Mouse (Mus musculus) heart, embryonic 12.5 days (tissue): ENCODE measurements around the gene Gnai2. TPM values are rescaled to one million over a fixed set of nuclear protein-coding genes. Genes with fewer than 3 reads are reported as not detected.

ENCODE experiments used
- polyA plus RNA-seq: library from polyadenylated mRNA; unstranded; fragments of >200 nt; fragmentation: Nextera tagmentation; extraction: Ambion mirVana; gene quantifications from 2 replicates; pipeline ENCODE4 v1.2.1, GENCODE M21; 2016

Gene Gnai2
- polyA plus RNA-seq, 1 experiment from 2014 or later, result 404 TPM

Other genes with a start within 250 kb of the Gnai2 start
- 5.9 and 6.2 TPM in 2 replicates for gene Cacna2d2, start 235.8 kb downstream of the Gnai2 start, polyA plus RNA-seq
- 37.5 and 41.2 TPM in 2 replicates for gene Tmem115, start 101.4 kb downstream of the Gnai2 start, polyA plus RNA-seq
- gene Cyb561d2, start 93.2 kb downstream of the Gnai2 start, polyA plus RNA-seq, result 16.6 and 18.4 TPM in 2 replicates
- gene Nprl2, start 93.1 kb downstream of the Gnai2 start, polyA plus RNA-seq, result 24.4 and 25.1 TPM in 2 replicates
- gene Zmynd10, start 88.1 kb downstream of the Gnai2 start, polyA plus RNA-seq, result 0.22 and 0.35 TPM in 2 replicates
- 48.2 and 49.0 TPM in 2 replicates for gene Rassf1, start 83.8 kb downstream of the Gnai2 start, polyA plus RNA-seq
- 60.1 and 61.4 TPM in 2 replicates for gene Tusc2, start 72.1 kb downstream of the Gnai2 start, polyA plus RNA-seq
- gene Hyal2, start 67.4 kb downstream of the Gnai2 start, polyA plus RNA-seq, result 103 and 106 TPM in 2 replicates
- 5.5 and 5.7 TPM in 2 replicates for gene Hyal1, start 58.4 kb downstream of the Gnai2 start, polyA plus RNA-seq
- gene Naa80, start 56.5 kb downstream of the Gnai2 start, polyA plus RNA-seq, result 10.2 and 12.6 TPM in 2 replicates
- 0.49 and 0.64 TPM in 2 replicates for gene Hyal3, start 54.5 kb downstream of the Gnai2 start, polyA plus RNA-seq
- gene Ifrd2, start 47.7 kb downstream of the Gnai2 start, polyA plus RNA-seq, result 34.0 and 35.5 TPM in 2 replicates
- gene Sema3b, start 26.1 kb downstream of the Gnai2 start, polyA plus RNA-seq, result 10.7 and 11.2 TPM in 2 replicates
- gene Slc38a3, start 34.2 kb upstream of the Gnai2 start, polyA plus RNA-seq, result 2.9 and 3.2 TPM in 2 replicates
- 0.97 and 1.2 TPM in 2 replicates for gene Gnat1, start 44.3 kb upstream of the Gnai2 start, polyA plus RNA-seq
- gene Sema3f, start 75.1 kb upstream of the Gnai2 start, polyA plus RNA-seq, result 8.1 and 8.4 TPM in 2 replicates
- gene Rbm5, start 135.6 kb upstream of the Gnai2 start, polyA plus RNA-seq, result 127 and 137 TPM in 2 replicates
- 56.4 and 61.8 TPM in 2 replicates for gene Rbm6, start 237.9 kb upstream of the Gnai2 start, polyA plus RNA-seq